Mouse (Mus musculus) urinary bladder, postnatal 14 days (tissue): ENCODE data around the gene Myb.
"Not testable (repeated sequence)": the region's sequence is repeated elsewhere in the genome, so short reads cannot be mapped to it uniquely, and the experiment has no call there.

Experiments used
- DNase-seq: peaks from one replicate; pipeline ENCODE4 v3.0.0; 2021; ENCODE audit warnings: low spot score

Myb gene

GRCm38 (mm10) chr10:21168466-21168865 is 7.7 kb upstream of the Myb start:
- no peak for DNase-seq

GRCm38 (mm10) chr10:21167842-21168241 is 7.1 kb upstream of the Myb start:
- DNase-seq, result no peak

DNA sequence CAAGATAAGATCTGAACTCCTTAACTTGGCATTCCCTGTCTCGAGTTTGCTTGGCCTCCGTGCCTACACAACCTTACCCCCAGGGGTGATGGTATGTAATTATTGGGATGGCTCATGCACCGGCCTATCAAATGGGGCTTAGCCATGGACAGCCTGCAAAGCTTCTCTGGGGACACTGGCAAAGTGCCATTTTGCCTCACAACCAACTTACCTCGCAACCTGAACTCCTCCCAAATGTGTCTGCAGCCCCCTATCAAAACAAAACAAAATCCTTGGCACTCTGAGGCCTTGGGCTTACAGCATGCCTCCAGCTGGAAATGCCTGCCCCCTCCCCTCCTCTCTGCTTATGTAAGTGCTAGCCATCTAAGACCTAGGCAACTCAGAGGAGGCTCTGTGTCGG is 6.4 kb upstream of the Myb start:
- no peak for DNase-seq

DNA sequence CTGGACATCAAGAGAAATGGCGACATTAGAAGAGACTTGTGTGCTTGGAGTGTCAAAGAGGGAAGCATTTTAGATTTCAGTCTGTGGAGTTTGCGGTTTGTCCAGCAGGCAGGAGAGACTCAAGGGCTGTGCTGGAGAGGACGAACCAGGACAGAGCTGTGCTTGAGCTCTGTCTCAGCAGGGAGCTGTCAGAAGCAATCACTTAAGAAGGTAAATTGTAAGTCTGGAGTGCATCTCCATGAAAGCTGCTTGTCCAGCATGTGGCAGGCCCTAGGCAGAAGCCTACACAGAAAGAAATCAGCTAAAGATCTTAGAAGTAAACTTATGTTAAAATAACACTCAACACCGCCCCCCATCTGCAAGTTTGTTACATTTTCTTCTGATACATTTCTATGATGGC is 4.6 kb upstream of the Myb start:
- DNase-seq, result no peak

DNA sequence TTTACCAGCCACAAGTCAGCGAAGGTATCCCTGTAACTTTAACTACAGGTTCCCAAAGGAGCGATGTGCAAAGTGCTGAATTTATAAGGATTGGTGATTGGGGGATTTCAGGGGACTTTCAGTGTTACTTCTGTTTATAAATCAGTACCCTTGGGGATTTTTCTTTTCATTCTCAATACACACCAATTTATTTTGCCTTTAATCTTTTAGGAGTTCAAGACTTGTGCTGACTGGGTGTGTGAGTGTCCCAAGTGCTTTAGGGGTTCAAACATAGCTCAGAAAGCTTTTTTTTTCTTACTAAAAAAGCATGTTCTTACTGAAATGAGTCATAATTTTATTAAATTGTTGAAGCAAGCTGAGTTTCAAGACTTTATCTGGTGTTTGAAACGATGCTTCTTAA is 1.3 kb upstream of the Myb start:
- no peak for DNase-seq

GRCm38 (mm10) chr10:21161359-21162094 is 743 bp upstream of the Myb start:
- no peak for DNase-seq

DNA sequence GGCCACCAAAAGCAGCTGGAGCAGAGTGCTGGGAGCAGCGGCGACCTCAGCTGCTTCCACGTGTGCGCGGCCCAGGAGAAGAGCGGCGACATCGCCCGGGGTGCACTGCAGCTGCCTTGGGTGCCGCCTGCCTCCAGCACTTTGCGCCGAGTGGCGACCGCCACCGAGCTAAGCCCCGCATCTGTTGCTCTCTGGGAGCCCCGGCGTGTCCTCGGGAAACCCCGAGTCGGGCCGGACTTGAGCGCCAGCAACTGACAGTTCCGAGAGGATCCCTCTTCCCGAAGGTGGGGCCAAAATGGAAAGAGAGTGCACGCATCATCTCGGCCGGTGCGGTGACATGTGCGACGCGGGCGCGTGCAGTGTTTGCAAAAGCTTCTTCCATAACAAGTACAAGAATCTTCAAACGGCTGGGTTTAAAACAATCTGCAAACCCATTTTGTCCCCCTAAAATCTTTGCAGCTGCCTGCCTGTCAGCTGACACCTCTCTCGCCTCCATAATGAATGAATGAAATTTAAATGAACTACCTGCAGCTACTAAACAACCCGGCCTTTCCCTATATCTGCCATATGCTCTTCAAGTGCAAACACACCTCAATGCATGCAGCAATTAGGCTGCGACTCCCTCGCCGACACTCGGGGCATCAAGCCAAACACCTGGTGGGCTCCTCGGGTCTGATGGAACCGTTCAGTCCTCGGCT is 938 bp downstream of the Myb start:
- DNase-seq, result peak; percentile 6

- DNase-seq, result peak; percentile 65
Observed at GRCm38 (mm10) chr10:21158918-21159443, 1.8 kb downstream of the Myb start.

DNA sequence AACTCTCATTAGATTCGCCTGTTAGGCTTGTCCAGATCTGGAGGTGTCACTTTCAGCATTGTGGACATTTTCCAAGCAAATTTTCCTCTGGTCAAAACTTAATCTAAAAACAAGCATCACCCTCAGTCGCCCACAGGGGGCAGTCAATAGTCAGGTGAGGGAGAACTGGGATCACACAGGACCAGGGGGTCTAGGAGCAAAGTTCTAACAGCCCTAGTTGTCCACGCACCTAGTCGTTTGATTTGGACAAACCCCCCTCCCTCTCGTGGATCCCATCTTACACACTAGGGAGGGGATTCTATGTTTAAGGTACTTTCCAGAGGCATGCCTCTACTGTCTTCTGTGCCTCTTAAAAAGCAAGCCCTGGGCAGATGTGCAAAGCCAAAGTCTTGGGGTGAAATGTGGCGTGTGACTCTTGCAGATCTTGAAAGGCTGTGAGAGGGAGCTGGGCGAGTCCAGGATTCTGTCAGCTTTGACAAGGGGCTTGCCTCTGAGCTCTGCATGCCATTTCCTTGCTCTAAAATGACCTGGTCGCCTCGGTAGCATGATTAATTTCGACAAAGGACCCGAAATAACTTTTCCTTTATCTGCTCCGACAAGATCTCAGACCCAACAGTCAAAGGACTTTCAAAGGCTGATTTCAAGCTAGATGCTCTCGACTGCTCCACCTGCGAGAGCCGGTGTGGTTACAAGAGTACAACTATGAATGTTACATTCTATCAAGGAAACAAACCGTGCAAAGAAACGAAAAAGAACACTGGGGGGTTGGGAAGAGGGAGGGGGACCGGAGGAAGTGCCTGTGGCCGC is 2.5 kb downstream of the Myb start:
- DNase-seq, result peak; percentile 18

- DNase-seq, result no peak
Observed at GRCm38 (mm10) chr10:21156953-21157499, 3.8 kb downstream of the Myb start.

GRCm38 (mm10) chr10:21156416-21156815 is 4.4 kb downstream of the Myb start:
- no peak for DNase-seq

DNA sequence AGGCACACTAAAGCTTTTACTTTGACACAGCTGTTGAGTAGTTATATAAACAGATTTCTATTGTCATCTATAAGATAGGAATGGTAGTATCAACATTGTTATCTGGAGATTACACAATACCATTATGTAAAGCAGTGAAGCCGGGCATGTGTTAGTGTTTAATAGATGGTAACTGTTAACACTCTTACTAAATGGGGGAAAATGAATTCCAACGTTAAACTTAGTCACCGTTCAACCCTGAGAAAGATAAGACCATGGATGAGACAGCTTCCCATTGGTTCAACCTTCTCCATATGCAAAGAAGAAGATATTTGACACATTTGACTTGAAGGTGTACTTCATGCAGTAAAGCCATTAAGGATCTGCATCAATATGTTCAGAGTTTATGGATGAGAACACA is 5.9 kb downstream of the Myb start:
- no peak for DNase-seq

GRCm38 (mm10) chr10:21153433-21153832 is 7.4 kb downstream of the Myb start:
- DNase-seq, result no peak

DNA sequence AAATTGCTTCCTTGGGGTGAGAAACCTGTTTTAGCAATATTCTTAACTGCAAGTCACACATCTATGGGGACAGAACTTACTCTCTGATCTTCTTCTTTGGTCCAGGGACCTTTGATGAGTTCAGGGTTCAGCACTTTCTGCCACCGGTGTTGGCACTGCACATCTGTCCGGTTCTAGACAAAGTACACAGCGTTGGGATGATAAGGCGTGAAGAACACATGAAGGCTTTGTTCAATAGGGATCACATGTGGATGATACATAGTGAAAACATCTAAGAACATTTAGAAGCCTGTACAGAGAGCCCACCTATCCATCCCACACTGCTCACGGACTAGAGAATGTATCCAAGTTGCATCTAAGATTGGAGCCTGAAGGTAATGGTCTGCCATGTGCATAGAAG is 8.0 kb downstream of the Myb start:
- DNase-seq, result no peak

DNA sequence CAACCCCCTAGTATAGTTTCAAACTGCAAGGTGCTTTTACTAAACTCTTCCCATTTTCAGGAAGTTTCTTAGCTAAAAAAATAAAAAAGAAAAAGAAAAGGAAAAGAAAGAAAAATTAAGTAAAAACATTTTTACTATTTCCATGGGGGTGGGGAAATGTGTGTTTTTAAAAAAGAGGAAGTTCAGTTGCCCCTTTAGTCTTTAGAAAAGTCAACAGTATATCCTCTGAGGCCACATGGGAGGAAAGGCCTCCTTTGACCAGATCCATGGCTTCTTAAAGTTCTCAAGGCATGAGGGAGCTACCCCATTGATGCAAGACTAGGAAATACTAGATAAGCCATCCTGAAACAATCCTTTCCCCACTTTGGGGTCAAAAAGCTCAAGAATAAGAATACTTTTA is 9.5 kb downstream of the Myb start:
- no peak for DNase-seq

- DNase-seq, result not testable (repeated sequence)
Observed at GRCm38 (mm10) chr10:21149945-21150344, 10.8 kb downstream of the Myb start.

- no peak for DNase-seq
Observed at GRCm38 (mm10) chr10:21146719-21147118, 14.1 kb downstream of the Myb start.

GRCm38 (mm10) chr10:21146263-21146662 is 14.5 kb downstream of the Myb start:
- no peak for DNase-seq

DNA sequence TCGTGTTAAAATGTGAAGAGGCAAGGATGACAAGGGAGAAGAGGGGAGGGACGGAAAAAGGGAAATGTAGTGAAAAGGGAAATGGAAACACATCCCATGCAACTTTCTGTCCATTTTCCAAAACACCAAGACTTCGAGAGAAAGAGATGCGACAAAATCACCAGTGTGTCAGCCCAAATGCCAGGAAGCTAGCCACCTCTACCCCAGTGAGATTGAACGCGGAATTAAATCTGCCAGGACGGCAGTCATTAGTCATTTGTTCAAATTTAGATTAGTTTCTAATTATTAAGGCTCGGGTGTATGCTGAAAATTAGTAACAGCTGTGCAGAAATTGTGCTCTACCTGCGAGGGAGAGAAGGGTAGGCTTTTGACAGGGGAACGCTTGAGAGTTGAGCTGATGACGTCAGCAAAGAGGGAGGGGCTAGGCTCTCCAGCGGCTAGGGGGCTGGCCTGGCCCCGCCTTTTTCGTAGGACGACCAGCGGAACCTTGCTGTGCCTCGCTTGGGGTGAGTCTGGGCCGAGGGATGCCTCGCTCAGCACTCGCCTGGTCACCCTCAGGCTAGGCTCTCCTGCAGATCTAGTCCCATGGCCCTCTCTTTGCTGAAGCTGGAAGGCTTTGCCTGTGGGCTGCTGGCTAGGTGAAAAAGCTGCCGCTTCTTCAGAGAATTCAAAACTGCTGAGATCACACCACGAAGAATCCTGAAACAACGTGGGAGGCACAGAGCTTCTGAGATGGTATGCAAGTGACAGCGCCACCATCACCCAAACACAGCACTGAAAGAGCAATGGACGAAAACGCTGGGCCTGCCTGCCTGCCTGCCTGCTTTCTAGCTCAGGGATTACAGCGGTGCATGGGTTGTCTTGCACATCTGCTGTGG is 15.9 kb downstream of the Myb start:
- peak; percentile 60 for DNase-seq

DNA sequence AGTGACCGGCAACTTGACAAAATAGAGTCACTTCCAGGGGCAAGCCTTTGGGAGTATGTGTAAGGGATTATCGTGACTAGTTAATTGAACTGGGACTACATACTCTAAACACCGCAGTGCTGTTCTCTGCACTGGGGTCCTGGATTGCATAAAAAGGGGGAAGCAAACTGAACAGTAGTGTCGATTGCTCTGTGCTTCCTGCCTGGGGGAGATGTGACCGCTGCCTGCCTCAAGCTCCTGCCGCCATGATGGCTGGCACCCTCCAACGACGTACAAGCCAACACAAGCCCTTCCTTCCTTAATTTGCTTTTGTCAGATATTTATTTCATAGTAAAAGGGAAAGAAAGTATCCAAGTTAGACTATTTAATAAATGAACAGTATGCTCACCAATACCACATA is 25.5 kb downstream of the Myb start:
- no peak for DNase-seq

GRCm38 (mm10) chr10:21130901-21131493 is 29.8 kb downstream of the Myb start:
- no peak for DNase-seq
